ENCODE assay signal across 8 mouse cellular contexts in the genomic region with DNA sequence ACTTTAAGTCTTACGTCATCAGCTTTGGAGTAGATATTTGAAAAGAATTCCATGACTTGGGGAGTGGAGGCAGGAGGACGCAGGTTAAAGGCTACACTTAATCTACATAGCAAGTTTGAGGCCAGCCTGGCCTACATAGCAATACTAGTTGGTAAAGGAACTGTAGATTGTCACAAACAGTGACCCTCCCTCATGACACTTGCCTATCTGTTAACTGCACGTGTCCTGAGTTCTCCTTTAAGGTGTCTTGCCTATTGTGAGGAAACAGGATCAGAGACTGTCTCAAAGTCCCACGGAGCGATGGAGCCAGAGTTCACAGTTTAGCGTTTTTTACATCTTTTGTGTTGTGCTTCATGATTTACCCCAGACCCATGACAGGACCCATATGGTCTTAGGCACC. TPM values are rescaled to one million over a fixed set of nuclear protein-coding genes. Genes with fewer than 3 reads are reported as not detected.
DNase-seq lines count a peak whose midpoint lies in the region; ATAC-seq and TF ChIP-seq lines count a peak whose summit lies in the region.

No protein-coding gene starts in this region.

- DNase-seq in heart, embryonic 10.5 days (ENCODE audit: low spot score), result no peak
- DNase-seq in heart, postnatal 10 days, result no peak
- no peak for DNase-seq in cerebellum, postnatal 10 days
- DNase-seq in left cerebral cortex, postnatal 36 days (ENCODE audit: low spot score in 2 of 2), result no peak
- no peak for DNase-seq in thymus, postnatal 0 days (ENCODE audit: low spot score)

- no peak for TF ChIP-seq CTCF in E14TG2a.4 (conservative IDR thresholded peaks at IDR 0.05; ENCODE audit: low read length)

- 76% methylated on average over 6 of the region's 6 CpGs for WGBS in heart, embryonic 10.5 days
- 78% methylated on average over 6 of the region's 6 CpGs for WGBS in forebrain, embryonic 15.5 days
- 49% methylated on average over 6 of the region's 6 CpGs for WGBS in liver, embryonic 16.5 days (ENCODE audit: insufficient replicate concordance)

- intact Hi-C loops in heart, postnatal 10 days (cut with DNase I), result no loop called here
- intact Hi-C loops in left cerebral cortex, postnatal 36 days (cut with DNase I), result no loop called here

- H3K27me3 ChIP-seq in heart, embryonic 10.5 days (ENCODE audit: insufficient read depth, poor library complexity, severe bottlenecking), result no peaks in the 10 kb centered on the region
- peaks cover 8% of the 10 kb centered on the region; the same call in 1 of the 2 replicates for H3K27me3 ChIP-seq in E14TG2a.4 (ENCODE audit: insufficient read depth, low read length)
- 0 out of 2 replicates have a peak, but pooled peaks cover 3% of the 10 kb centered on the region for H3K27me3 ChIP-seq in forebrain, embryonic 15.5 days
- H3K27me3 ChIP-seq in liver, embryonic 16.5 days (ENCODE audit: control insufficient read depth, insufficient read depth, low read depth, low read length), result no peaks in the 10 kb centered on the region

- ATAC-seq in forebrain, embryonic 15.5 days (replicated peaks), result no peak
- ATAC-seq in liver, embryonic 16.5 days (ENCODE audit: low read depth), result no peak

- no peak overlapping the region for H3K9ac ChIP-seq in forebrain, embryonic 15.5 days (replicated peaks)
- peak overlapping the region; percentile 85 for H3K9ac ChIP-seq in liver, embryonic 16.5 days (ENCODE audit: low read depth, low read length)

- H3K36me3 ChIP-seq in heart, embryonic 10.5 days, result no peaks in the 10 kb centered on the region
- no peaks in the 10 kb centered on the region for H3K36me3 ChIP-seq in E14TG2a.4 (ENCODE audit: insufficient read depth, low read length)
- no peaks in the 10 kb centered on the region for H3K36me3 ChIP-seq in forebrain, embryonic 15.5 days
- no peaks in the 10 kb centered on the region for H3K36me3 ChIP-seq in liver, embryonic 16.5 days (ENCODE audit: control insufficient read depth, insufficient read depth)

- no peaks in the 10 kb centered on the region for H3K9me3 ChIP-seq in heart, embryonic 10.5 days
- no peaks in the 10 kb centered on the region for H3K9me3 ChIP-seq in E14TG2a.4 (ENCODE audit: low read length)
- H3K9me3 ChIP-seq in forebrain, embryonic 15.5 days, result no peaks in the 10 kb centered on the region
- H3K9me3 ChIP-seq in liver, embryonic 16.5 days (replicated peaks; ENCODE audit: control insufficient read depth, low read length), result no peaks in the 10 kb centered on the region

- peak overlapping the region; percentile 83; the same call in 1 of the 2 replicates for H3K4me2 ChIP-seq in forebrain, embryonic 15.5 days (replicated peaks)
- H3K4me2 ChIP-seq in liver, embryonic 16.5 days (ENCODE audit: low read depth, low read length), result peak overlapping the region; percentile 92

- peak overlapping the region; percentile 93; the same call in 1 of the 2 replicates for H3K27ac ChIP-seq in heart, embryonic 10.5 days
- H3K27ac ChIP-seq in forebrain, embryonic 15.5 days (replicated peaks), result no peak overlapping the region
- H3K27ac ChIP-seq in liver, embryonic 16.5 days (ENCODE audit: low read length), result peak overlapping the region; percentile 80; the same call in 1 of the 2 replicates

- peak overlapping the region; percentile 77; the same call in 1 of the 2 replicates for H3K4me3 ChIP-seq in heart, embryonic 10.5 days
- H3K4me3 ChIP-seq in E14TG2a.4 (replicated peaks; ENCODE audit: low read length), result peak overlapping the region; percentile 97
- H3K4me3 ChIP-seq in forebrain, embryonic 15.5 days, result peak overlapping the region; percentile 80
- peak overlapping the region; percentile 85 for H3K4me3 ChIP-seq in liver, embryonic 16.5 days (ENCODE audit: low read depth, low read length)

- peaks cover 24% of the 10 kb centered on the region for H3K4me1 ChIP-seq in heart, embryonic 10.5 days
- peaks cover 39% of the 10 kb centered on the region for H3K4me1 ChIP-seq in E14TG2a.4 (replicated peaks; ENCODE audit: low read depth, low read length)
- peaks cover 9% of the 10 kb centered on the region for H3K4me1 ChIP-seq in forebrain, embryonic 15.5 days
- H3K4me1 ChIP-seq in liver, embryonic 16.5 days (ENCODE audit: control insufficient read depth, low read depth, low read length), result peaks cover 32% of the 10 kb centered on the region

RNA-seq across cellular contexts. Expression of gene Clybl, which starts 0.7 kb away (rescaled TPM):
- 43.5 and 63.8 TPM in 2 replicates for polyA plus RNA-seq in heart, embryonic 10.5 days (2016; fragmentation: Nextera tagmentation; extraction: Ambion mirVana)
- 100 to 1,000 TPM; 103 TPM for total RNA-seq in heart, postnatal 10 days (2021)
- polyA plus RNA-seq in forebrain, embryonic 15.5 days (2015; fragmentation: Nextera tagmentation; extraction: Ambion mirVana), result 10.5 and 12.4 TPM in 2 replicates
- 22.1 and 23.1 TPM in 2 replicates for polyA plus RNA-seq in liver, embryonic 16.5 days (2015; fragmentation: Nextera tagmentation; extraction: Ambion mirVana)
- total RNA-seq in left cerebral cortex, postnatal 36 days (2021), result 10 to 100 TPM; 21.2 to 31.3 TPM
- 8.8 and 9.4 TPM in 2 replicates for polyA plus RNA-seq in thymus, postnatal 0 days (2015; fragmentation: Nextera tagmentation; extraction: Ambion mirVana)
